Mouse (Mus musculus) CH12F3 (cell line): ENCODE data around the gene Babam1.
"Not testable (repeated sequence)": the region's sequence is repeated elsewhere in the genome, so short reads cannot be mapped to it uniquely, and the experiment has no call there.

Experiments used
- in situ Hi-C: fragments of 300-500 bp; cut with MboI; formaldehyde crosslinking; loops from 2 replicates; pipeline ENCODE4 v1.14.3; 2020; ENCODE audit warnings: low sequenced_read_pairs

Babam1 gene

DNA sequence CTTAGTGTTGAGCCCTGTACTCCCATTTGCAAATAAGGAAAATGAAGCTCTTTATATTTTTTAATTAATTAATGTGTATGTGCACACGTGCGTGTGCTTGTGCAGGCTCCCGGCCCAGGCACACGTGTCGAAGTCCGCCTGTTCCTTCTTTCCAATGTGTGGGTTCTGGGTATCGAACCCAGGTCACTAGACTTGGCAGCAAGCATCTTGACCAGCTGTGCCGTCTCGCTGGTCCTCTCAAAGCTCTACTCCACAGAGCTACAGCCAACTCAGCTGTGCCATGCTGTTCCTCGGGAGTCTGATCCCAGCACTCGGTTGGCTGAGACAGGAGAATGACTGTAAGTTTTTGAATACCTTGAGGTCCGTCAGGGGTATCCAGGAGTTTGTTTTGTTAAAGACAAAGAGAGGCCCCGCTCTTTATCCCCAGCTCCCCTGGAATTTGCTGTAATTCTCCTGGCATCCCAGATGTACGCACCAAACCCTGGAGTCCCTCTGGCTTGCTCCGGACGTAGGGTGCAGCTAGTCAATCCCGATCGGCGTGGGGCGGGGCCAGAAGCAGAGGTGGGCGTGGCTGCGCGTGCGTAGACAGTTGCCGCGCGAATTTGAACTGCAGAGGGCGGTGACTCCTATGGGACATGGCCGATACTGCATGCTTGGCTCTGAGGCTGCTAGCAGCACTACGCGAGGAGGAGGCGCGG lies 8.9 kb downstream of the Babam1 start, which contains the start of gene Ankle1:
TSS of gene Ankle1 (plus strand) at position 610 of the 698 bp plus-strand sequence.
- in situ Hi-C loops = no loop called here

DNA sequence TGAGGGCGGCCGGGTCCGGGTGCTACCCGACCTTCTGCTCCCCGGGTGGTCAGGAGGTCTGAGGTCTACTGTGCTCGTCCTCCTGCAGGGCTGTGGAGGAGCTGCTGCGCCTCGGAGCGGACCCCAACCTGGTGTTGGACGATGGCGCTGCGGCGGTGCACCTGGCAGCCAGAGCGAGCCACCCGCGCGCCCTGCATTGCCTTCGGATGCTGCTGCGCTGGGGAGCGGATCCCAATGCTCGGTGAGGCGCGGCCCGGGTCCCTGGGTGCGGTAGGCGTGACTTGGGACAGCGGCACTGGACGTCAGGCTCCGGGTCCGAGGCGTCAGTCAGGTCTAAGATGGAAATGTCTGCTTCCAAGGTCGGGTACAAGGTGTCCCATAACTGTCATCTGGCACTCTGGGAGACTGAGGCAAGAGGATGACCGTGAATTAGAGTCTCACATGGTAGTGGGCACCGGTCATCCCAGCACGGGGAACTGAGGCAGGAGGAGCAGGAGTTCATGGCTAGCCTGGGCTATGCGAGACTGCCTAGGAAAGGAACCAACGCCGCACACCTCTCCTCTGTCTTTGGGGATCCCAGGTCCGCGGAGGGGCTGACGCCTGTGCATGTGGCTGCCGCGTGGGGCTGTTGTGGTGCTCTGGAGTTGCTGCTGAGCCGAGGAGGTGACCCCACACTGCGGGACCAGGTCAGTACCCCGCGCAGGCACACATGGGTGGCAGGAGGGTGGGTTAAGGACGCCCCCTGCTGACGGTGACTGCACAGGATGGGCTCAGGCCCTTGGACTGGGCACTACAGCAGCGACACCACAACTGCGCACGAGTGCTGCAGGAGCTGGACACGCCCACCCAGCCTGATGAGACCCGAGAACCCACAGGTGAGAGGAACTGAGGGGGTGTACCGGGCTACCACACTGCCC lies 9.7 kb downstream of the Babam1 start:
- in situ Hi-C loops = no loop called here

DNA sequence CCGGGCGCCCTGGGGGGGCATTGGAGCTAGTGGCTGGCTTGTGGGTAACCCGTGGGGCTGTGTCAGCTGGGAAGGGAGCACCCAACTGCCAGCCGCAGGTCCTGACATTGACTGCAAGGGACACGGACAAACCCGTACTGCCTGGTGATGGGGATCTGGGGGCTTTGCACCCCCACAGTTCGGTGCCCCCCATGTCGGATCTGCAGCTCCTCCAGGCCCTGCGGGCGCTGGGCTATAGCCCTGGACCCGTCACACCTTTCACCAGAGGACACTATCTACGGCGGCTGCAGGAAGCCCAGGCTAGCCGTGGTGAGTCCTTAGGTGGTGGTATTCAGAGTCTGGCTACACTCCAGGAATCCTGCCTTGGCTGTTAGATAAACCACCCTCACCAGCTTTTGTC lies 10.8 kb downstream of the Babam1 start:
- in situ Hi-C loops = no loop called here

DNA sequence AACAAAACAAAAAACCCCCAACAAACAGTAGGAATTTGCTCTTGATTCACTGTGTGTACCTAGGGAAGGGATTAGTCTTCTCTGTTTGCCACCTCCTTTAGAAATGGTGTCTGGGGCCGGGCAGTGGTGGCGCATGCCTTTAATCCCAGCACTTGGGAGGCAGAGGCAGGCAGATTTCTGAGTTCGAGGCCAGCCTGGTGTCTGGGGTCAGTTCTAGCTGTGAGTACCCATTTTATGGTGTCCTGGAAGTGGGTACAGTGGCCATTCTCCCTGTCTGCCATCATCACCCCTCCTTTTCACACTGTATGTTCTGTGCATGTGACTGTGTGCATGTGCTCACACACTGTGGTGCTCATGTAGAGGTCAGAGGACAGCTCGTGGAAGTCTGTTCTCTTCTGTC lies 11.6 kb downstream of the Babam1 start:
- in situ Hi-C loops = no loop called here

DNA sequence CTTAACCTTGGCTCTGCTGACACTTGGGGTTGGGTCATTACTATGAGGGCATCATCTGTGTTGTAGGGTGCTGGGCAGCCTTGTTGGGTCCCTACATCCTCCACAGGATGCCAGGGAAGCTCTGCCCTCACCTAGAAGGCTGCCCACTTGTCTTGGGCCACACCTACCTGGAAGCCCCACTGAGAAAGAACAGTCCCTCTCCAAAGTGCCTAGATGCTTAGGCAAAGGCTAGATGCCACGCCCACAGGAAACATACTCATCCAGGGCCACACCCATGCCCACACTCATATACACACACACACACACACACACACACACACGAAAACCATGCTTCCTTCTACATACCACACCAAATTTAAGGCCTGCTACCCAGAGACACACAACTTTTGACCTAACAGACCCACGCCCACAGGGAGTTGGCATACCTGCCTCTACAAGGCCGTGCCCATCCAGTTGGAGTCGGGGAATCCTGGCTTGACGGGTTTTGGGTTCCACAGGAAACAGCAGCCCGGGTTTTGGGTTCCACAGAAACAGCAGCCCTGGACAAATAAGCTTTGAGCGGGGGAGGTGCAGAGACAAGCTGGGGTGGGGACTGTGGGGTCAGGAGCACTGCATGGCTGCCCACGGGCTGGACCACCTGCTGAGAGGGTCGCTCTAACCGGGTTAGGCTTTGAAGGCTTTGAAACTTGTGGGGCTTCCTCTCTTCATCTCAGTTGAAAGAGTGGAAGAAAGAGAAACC lies 15.0 kb downstream of the Babam1 start:
- in situ Hi-C loops = no loop called here

DNA sequence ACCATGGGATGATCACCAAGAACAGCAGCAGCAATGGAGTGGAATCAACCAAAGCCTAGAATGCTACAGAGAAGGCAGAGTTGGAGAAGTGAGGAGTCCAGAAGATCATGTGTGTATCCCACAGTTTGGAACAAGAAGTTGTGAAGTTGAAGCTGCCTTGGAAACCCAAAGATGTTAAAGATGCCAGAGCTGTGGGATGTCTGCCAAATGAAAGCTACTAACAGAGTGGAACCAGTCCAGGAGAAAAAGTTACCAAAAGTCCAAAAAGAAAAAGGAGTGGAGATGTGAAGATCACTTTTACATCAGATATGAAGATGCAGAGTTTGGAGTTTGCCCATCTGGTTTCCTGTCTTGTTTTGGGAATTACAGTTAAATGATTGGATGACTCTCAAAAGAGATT lies 25.5 kb downstream of the Babam1 start:
- in situ Hi-C loops = no loop called here

DNA sequence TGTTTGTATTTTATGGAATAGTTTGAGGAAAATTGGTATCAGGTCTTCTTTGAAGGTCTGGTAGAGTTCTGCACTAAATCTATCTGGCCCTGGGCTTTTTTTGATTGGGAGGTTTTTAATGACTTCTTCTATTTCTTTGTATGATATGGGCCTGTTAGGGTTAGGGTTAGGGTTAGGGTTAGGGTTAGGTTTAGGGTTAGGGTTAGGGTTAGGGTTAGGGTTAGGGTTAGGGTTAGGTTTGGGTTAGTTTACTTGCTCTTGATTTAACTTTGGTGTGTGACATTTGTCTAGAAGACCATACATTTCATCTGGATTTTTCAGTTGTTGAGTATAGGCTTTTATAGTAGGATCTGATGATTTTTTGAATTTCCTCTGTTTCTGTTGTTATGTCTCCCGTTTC lies 36.3 kb downstream of the Babam1 start:
- in situ Hi-C loops = not testable (repeated sequence)

DNA sequence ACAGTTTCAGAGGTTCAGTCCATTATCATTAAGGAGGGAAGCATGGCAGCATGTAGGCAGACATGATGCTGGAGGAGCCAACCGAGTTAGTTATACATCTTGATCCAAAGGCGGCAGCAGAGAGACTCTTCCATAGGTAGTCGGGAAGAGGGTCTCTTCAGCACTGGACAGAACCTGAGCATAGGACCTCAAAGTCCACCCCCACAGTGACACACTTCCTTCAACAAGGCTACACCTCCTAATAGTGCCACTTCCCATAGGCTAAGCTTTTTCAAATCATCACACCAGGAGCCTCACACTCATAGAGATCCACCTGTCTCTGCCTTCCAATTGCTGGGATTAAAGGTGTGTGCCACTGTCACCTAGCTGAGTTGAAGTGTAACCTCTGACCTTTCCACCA lies 40.4 kb downstream of the Babam1 start:
- in situ Hi-C loops = no loop called here

DNA sequence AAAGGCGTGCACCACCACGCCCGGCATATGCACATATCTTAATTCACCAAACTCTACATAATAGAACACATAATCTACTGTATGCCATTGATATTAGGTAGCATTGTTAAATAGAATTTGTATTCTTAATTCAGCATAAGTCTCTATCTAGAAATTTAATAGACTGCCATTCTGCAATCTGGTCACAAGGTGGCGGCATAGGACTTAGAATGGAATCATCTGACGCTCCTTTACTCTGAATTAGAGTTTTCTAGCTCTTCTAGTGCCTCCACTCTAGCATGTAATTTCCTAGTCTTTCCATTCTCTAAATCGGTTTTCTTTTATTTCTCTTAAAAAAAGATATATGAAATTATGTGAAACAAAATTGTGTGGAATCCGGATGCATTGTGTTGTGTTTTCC lies 44.7 kb downstream of the Babam1 start:
- in situ Hi-C loops = no loop called here

DNA sequence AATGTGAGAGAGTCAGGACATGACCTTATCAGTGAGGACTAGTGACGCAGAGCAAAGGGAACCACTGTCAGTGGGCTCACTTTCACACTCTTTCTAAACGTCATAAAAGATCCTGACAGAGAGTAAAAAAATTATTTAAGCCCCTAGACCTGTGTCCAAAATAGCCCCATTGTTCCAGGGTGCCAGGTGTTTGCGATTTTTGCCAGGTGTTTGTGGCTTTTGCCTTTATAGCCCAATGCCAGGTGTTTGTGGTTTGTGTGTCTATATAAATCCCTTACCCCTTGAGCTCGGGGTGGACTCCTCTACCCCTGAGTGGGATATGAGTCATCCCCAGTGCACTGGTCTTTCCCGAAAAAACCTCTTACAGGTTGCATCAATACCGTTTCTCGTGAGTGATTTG lies 48.4 kb downstream of the Babam1 start:
- in situ Hi-C loops = no loop called here

DNA sequence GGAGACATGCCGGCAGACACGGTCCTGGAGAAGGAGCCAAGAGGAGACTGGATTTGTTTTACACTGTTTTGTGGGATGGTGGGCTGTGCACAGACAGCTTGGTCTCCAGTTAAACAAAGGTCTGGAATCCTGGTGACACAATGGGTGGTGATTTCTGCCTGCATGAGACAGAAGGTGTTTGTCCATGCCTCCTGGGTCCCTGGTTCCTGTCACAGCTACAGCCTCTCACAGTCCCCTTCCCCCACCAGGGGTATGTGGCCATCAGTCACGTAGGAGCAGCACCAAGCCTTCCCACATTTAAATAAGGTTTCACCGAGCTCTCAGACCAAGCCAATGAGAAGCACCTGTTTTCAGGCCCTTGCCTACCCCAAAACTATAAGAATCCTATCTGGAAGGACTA lies 54.7 kb downstream of the Babam1 start:
- in situ Hi-C loops = no loop called here

DNA sequence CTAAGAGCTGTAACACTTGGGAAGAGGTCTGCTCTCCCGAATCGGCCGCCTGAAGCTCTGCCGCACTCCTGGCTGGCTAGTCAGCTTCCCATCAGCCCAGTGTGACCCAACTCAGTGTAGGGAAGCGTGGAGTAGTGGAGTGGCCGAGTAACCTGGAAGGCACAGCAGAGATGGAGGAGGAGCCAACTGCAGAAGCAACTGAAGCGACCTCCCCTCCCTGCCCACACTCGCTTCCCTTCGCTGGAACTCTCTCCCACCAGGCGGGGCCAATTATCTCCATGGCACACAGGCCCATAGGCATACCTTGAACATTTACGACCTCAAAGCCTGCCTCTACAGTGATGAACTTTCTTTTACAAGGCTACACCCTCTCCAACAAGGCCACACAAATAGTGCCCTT lies 55.1 kb downstream of the Babam1 start:
- in situ Hi-C loops = no loop called here

DNA sequence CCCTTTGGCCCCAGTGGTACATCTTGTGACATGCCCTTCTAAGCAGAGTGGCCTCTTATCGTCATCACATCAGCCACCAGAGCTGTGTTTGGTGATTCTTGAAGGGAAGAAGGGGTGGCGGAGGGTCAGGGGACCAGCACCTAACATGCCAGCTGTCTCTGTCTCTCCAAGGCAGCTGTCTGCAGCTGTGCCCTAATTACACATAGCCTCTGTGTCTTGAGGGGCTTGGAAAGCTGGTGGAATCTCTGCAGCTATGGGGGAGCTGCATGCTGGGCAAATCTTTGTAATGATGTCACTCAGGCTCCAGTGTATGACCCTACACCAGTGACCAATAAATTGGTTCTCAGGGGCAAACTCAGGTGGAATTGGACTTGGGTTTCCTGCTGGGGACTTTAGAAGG lies 56.0 kb downstream of the Babam1 start:
- in situ Hi-C loops = no loop called here
